Mouse (Mus musculus): Measurements from ENCODE around the gene Zfp65. TPM values are rescaled to one million over a fixed set of nuclear protein-coding genes. Genes with fewer than 3 reads are reported as not detected.

Zfp65 gene
- polyA plus RNA-seq, 1 experiment, result 1.4 TPM

GRCm38 (mm10) chr13:67674902-67675301, 54.1 kb downstream of the Zfp65 start:
- Histone ChIP-seq H3K27ac (ENCODE audit: control insufficient read depth, insufficient read depth, low read depth, low read length) (no peak overlapping the region), H3K4me1 (ENCODE audit: control insufficient read depth, insufficient read depth, low read length) (no peaks in the 10 kb centered on the region), H3K27me3 (ENCODE audit: control insufficient read depth, insufficient read depth, low read length) (no peaks in the 10 kb centered on the region), H3K4me3 (ENCODE audit: control insufficient read depth, low read depth, low read length) (no peak overlapping the region), H3K36me3 (ENCODE audit: control insufficient read depth, insufficient read depth, low read length) (no peaks in the 10 kb centered on the region)
- TF ChIP-seq CTCF (IDR thresholded peaks at IDR 0.05; ENCODE audit: control insufficient read depth, insufficient read depth, insufficient replicate concordance, low read depth, low read length), result no peak
- no peak for TF ChIP-seq POLR2A (IDR thresholded peaks at IDR 0.05; ENCODE audit: control insufficient read depth, low read depth, low read length)

Other genes starting within 250 kb of the Zfp65 start
- 0.85 and 0.86 TPM in 2 replicates for gene Zfp874b, start 244.9 kb downstream of the Zfp65 start, polyA plus RNA-seq (2012; rRNA removed)
- gene Zfp58, start 228.6 kb downstream of the Zfp65 start, polyA plus RNA-seq (2012; rRNA removed), result 2.8 and 3.2 TPM in 2 replicates
- not detected in 2 replicates for gene Gm26965, start 203.0 kb downstream of the Zfp65 start, polyA plus RNA-seq (2012; rRNA removed)
- 59.3 and 86.0 TPM in 2 replicates for gene Zfp87, start 203.0 kb downstream of the Zfp65 start, polyA plus RNA-seq (2012; rRNA removed)
- 2.0 and 2.6 TPM in 2 replicates for gene Zfp748, start 175.3 kb downstream of the Zfp65 start, polyA plus RNA-seq (2012; rRNA removed)
- gene Zfp729b, start 119.5 kb downstream of the Zfp65 start, polyA plus RNA-seq (2012; rRNA removed), result 0.32 and 0.34 TPM in 2 replicates
- gene Gm49345, start 91.4 kb downstream of the Zfp65 start, polyA plus RNA-seq (2012; rRNA removed), result not detected in 2 replicates
- gene Zfp729a, start 91.4 kb downstream of the Zfp65 start, polyA plus RNA-seq (2012; rRNA removed), result 0.38 and 0.47 TPM in 2 replicates
- gene Zfp738, start 42.1 kb downstream of the Zfp65 start, polyA plus RNA-seq (2012; rRNA removed), result 1.4 and 1.9 TPM in 2 replicates
- 0.22 and 0.41 TPM in 2 replicates for gene Zfp85, start 26.1 kb upstream of the Zfp65 start, polyA plus RNA-seq (2012; rRNA removed)
- 0.37 and 0.51 TPM in 2 replicates for gene Zfp493, start 50.5 kb upstream of the Zfp65 start, polyA plus RNA-seq (2012; rRNA removed)
- gene Zfp273, start 84.6 kb upstream of the Zfp65 start, polyA plus RNA-seq (2012; rRNA removed), result 0.36 and 0.59 TPM in 2 replicates
- gene Gm10037, start 101.9 kb upstream of the Zfp65 start, polyA plus RNA-seq (2012; rRNA removed), result 10.4 and 12.9 TPM in 2 replicates
- 98.0 and 98.1 TPM in 2 replicates for gene BC048507, start 134.2 kb upstream of the Zfp65 start, polyA plus RNA-seq (2012; rRNA removed)

Data from testis, adult 2 months (tissue).